Mouse (Mus musculus) lung, postnatal 36 days (tissue): ENCODE measurements around the gene Dgkb.

Experiments
- DNase-seq: peaks from one replicate; pipeline ENCODE4 v3.0.0; 2022; ENCODE audit warnings: mixed read lengths

The Dgkb gene

DNA sequence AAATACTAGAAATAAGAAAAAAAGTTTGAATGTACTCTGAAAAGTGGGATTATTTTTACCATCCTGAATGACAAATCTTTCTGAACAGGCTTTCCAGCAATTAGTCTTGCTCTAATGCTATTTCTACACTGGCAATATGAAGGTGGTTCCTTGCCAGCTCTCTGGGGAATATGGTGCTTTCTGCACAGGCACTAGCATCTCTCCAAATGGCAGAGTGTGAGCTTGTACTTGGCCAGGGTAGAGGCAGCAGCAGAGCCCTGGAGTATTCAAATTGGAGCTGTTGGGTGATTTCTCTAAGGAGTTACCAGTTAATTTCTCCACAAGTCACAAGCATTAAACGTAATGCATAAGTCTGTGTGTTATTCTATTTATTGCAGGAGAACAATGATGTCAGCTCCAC, 569.5 kb downstream of the Dgkb start:
- peak; percentile 6 for DNase-seq

DNA sequence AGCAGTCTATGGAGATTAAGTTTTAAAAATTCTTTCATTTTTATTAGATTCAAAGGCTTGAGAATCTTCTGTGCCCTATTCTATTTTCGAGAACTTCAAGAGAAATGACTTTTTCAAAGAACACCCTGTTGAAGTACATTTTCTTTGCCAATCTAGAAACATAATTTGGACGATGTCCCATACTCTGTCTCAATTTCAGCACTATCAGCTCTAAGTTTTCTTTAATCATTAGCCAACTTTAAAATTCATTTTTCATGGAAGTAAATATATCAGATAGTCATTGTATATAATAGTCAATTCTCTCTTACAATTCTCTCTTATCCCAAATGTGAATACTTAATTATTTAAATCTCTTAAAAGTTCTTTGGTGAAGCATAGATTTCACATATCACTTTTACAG, 570.1 kb downstream of the Dgkb start:
- DNase-seq, result no peak

- DNase-seq, result no peak
Measured at GRCm38 (mm10) chr12:38388243-38388642, 570.7 kb downstream of the Dgkb start.

DNA sequence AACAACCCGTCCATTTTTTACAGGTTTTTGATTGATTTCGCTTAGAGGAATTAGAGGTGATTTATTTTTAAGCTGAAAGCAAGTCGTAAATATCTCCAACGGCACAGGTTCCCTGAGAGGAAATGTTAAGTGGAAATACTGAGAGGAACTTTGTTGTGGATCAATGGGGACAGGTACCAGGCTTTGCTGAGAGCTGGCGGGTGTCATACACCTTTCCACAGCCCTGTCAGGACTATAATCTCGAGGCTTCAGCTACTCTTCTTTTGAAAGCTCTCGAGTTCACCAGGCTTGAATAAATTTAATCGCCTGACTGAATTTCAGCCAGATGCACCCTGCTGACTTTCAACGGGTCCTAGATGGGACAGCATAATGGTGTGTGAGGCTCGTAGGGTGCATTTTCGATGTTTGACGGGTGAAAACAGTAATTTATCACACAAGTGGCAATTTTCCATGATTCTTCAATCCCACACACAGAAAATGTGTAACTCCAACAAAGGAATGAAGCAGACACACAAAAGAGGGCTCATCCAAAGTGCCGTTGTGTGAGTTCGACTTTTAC, 580.3 kb downstream of the Dgkb start:
- DNase-seq, result no peak

DNA sequence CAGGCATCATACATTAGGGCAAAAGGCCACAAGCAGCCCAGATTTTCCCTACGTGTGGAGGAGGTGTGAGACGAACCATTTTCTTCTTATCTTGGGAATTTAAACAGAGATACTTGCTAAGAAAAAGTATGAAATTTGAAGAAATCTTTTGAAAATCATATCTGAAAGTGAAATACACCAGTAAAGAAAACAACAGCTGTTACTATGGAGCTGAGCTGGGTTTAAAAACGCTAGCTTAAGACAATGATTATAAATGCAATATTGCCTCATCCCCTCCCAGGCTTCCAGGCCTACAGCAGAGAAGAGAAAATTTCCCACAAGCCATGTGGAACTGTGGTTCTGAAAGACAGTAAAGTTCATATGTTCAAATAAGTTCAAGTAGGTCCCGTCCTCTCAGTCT, 582.6 kb downstream of the Dgkb start:
- no peak for DNase-seq

GRCm38 (mm10) chr12:38435364-38436130, 618.0 kb downstream of the Dgkb start:
- DNase-seq, result no peak

DNA sequence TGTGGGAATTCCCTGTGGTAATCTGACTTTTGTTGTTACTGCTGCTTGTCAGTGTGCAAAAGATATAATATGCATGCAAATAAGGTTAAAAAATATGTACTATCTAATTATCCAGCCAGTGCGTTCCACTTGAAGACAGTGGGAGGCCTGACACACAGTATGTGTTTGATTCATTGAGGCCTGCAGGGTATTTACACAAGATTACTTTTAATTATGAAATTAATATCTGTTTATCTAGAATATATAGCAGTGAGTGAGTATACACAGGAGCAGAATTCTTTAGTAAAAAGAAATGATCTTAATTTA, 618.6 kb downstream of the Dgkb start:
- no peak for DNase-seq

GRCm38 (mm10) chr12:38450323-38451087, 633.0 kb downstream of the Dgkb start:
- DNase-seq, result no peak

DNA sequence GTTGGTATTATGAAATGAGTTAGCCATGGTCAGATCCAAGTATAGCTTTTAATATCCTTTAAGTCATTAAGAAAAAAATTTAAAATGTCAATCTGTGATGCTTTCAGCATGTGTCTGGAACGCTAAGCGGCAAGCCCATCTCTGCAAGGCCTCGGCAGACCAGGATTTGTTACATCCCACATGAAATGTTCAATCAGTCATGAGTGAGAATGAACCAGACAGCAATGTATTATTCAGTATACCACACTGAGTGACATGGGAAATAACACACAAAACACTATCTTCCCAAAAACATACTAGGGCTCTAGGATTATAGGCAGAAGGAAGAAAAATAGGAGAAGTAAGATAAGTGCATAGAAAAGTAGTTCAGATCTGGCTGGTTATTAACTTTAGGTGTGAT, 634.2 kb downstream of the Dgkb start:
- no peak for DNase-seq

DNA sequence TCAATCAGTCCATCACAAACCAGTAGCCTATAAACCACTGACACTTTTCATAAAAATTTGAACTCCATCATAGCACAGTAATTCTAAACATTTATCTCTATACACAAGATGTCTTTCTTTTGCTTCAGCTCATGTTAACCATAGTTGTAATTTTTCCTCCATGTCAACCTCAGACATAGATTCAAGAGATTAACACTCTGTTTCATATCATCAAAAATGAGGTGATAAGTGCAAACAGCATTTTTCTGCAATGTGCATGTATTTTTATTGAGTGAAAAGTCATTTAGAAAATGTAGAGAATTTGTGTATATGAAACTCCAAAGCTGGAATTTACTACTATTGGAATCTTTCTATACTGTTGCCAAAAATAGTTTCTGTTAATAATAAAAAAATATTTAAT, 650.7 kb downstream of the Dgkb start:
- DNase-seq, result no peak

GRCm38 (mm10) chr12:38468605-38469004, 651.1 kb downstream of the Dgkb start:
- no peak for DNase-seq

- no peak for DNase-seq
Measured at GRCm38 (mm10) chr12:38497229-38497628, 679.7 kb downstream of the Dgkb start.

GRCm38 (mm10) chr12:38500931-38501330, 683.4 kb downstream of the Dgkb start:
- DNase-seq, result no peak

DNA sequence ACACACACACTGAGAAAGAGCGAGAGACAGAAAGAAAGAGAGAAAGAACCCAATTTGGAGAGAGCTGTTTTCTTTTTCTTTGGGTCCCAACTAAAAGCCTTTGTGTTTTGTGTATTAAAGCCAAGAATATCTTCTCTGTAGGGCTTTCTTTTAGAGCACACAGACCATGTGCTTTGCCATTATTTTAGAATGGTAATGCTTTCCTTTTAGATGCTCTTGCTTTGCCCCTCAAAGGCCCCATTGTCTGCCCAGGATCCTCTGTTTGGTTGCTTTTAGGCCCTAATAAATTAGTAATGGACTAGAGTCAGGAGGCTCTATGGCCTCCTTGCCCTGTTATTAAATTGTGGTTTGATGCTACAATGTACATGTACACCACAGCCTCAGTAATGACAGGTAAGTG, 690.7 kb downstream of the Dgkb start:
- DNase-seq, result no peak

- no peak for DNase-seq
Measured at GRCm38 (mm10) chr12:38545431-38545830, 727.9 kb downstream of the Dgkb start.

- DNase-seq, result no peak
Measured at GRCm38 (mm10) chr12:38577141-38577540, 759.6 kb downstream of the Dgkb start.

- DNase-seq, result peak; percentile 6
Measured at GRCm38 (mm10) chr12:38579191-38579817, 761.8 kb downstream of the Dgkb start.

GRCm38 (mm10) chr12:38586368-38586865, 768.9 kb downstream of the Dgkb start:
- no peak for DNase-seq

GRCm38 (mm10) chr12:38589951-38590350, 772.4 kb downstream of the Dgkb start:
- no peak for DNase-seq

GRCm38 (mm10) chr12:38593653-38594052, 776.1 kb downstream of the Dgkb start:
- DNase-seq, result no peak

DNA sequence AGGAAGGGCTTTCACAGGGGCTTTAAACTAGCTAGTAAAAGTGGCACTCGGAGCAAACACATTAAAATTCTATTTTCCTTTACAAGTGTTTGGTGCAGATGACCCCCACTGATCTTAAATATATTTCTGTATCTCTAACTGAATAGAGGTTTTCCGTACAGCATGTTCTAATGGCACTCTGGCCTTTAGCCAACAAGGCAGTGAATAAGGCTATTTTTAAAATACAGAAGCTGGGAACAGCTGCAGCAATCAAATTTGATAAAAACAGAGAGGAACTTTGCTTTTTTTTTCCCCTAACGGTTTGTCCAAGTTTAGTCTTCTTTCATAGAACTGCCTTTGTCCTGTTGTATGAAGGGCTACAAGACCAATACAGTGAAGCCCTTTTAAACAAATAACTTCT, 776.5 kb downstream of the Dgkb start:
- DNase-seq, result peak; percentile 52

GRCm38 (mm10) chr12:38596416-38597062, 779.0 kb downstream of the Dgkb start:
- DNase-seq, result no peak

GRCm38 (mm10) chr12:38598096-38598495, 780.6 kb downstream of the Dgkb start:
- no peak for DNase-seq
